Mouse (Mus musculus): ENCODE data around the gene Zc2hc1c. TPM values are rescaled to one million over a fixed set of nuclear protein-coding genes. Genes with fewer than 3 reads are reported as not detected.

Zc2hc1c gene
- polyA plus RNA-seq, 1 experiment from 2014 or later: 1.4 TPM

DNA sequence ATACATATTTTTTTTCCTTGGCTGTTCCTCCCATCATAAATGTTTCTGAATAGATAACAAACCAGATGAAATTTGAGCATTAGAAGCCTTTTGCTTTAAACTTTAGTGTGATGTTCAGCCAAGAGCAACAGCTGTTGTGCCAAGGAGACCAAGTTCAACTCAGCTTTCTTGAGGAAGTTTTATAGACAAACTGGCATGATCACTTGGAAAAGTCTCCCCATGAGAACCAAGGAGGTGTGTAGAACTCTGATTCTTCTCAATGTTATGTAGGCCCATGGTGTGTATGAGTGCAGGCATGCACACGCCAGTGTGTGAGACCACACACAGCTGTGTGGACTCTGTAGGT is 10.4 kb downstream of the Zc2hc1c start:
- Histone ChIP-seq H3K4me1 (no peaks in the 10 kb centered on the region), H3K36me3 (peaks cover 49% of the 10 kb centered on the region), H3K9ac (no peak overlapping the region), H3K27ac (no peak overlapping the region), H3K9me3 (replicated peaks) (no peaks in the 10 kb centered on the region), H3K4me2 (replicated peaks) (no peak overlapping the region), H3K4me3 (no peak overlapping the region), H3K27me3 (no peaks in the 10 kb centered on the region)
- no peak for ATAC-seq (ENCODE audit: low FRiP score)
- 85% methylated on average over 1 of the region's 1 CpGs for WGBS

DNA sequence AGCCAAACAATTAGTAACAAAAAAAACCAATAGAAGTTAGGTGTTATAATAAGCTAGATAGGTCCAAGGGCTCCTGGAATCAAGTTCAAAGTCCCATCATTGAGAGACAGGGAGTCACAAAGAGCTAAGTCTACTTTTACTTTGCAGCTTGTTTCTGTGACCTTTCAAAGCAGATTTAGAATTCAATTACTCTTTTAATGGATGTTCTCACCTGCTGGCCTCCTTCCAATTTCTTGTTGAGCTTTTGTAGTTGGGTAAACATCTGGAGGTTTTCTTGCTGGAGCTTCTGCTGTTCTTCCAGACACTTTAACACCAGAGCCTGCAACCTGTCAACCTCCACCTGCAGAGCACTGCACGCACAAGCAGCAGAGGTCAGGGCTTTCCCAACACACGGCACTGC is 14.9 kb downstream of the Zc2hc1c start:
- Histone ChIP-seq H3K27me3 (no peaks in the 10 kb centered on the region), H3K4me3 (no peak overlapping the region), H3K27ac (no peak overlapping the region), H3K9me3 (replicated peaks) (no peaks in the 10 kb centered on the region), H3K4me2 (replicated peaks) (no peak overlapping the region), H3K9ac (no peak overlapping the region), H3K36me3 (peaks cover 85% of the 10 kb centered on the region), H3K4me1 (no peaks in the 10 kb centered on the region)
- no peak for ATAC-seq (ENCODE audit: low FRiP score)
- 85% methylated on average over 2 of the region's 2 CpGs for WGBS

DNA sequence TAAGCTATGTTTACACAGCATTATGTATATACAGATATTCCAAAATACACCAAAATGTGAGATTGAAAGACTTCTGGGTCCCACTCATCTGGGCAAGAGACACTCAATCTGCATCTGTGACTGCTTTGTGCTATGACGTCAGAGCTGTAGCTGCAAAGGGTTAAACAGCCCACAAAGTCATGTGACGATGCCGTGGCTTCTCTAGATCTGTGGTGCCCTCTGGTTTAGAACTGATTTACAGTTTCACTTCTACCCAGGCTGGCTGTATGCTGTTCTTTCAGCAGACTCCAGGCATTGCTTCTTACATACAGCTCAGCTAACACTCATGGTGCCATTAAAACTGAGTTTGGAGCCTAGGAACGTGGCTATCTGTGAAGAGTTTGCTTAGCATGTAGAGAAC is 16.3 kb downstream of the Zc2hc1c start:
- WGBS: 82% methylated on average over 4 of the region's 4 CpGs
- H3K4me3 ChIP-seq: no peak overlapping the region
- ATAC-seq (ENCODE audit: low FRiP score): no peak
- H3K9me3 ChIP-seq (replicated peaks): no peaks in the 10 kb centered on the region
- H3K4me2 ChIP-seq (replicated peaks): no peak overlapping the region
- peaks cover 92% of the 10 kb centered on the region for H3K36me3 ChIP-seq
- no peak overlapping the region for H3K9ac ChIP-seq
- H3K27me3 ChIP-seq: no peaks in the 10 kb centered on the region
- no peak overlapping the region for H3K27ac ChIP-seq
- no peaks in the 10 kb centered on the region for H3K4me1 ChIP-seq

DNA sequence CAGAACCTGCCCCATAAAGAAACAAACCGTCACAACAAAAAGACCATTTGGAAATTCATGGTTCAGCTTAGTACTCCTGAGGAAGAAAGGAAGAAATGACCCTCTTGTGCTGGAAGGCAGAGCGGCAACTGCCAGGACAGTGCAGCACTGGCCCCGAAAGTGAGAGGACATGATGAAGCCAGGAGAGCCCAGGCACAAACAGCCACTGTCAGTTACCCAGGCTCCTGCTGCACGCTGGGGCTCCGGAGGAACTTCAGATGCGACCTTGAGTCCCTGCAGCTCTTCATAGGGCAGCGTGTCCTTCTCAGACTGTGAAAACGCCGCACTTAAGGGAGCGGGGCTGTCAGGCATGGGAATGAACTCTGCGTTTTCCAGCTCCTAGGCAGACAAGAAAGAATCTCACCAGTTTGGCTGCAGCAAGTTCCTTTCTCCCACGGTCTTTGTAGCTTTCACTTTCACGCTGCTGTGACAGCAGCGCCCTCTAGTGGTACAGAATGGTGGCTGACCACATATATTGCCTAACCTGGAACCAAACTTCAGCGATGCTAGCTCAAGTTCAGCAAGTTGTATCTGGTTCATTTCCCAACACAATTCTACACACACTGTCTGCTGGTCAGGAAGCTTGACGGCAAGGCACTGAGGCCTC is 17.0 kb downstream of the Zc2hc1c start:
- Histone ChIP-seq H3K27me3 (no peaks in the 10 kb centered on the region), H3K4me1 (no peaks in the 10 kb centered on the region), H3K9me3 (replicated peaks) (no peaks in the 10 kb centered on the region), H3K4me3 (no peak overlapping the region), H3K4me2 (replicated peaks) (no peak overlapping the region), H3K27ac (no peak overlapping the region), H3K36me3 (peaks cover 92% of the 10 kb centered on the region), H3K9ac (no peak overlapping the region)
- no peak; the same call in 1 of the 2 replicates for ATAC-seq (ENCODE audit: low FRiP score)
- WGBS: 52% methylated on average over 16 of the region's 16 CpGs

DNA sequence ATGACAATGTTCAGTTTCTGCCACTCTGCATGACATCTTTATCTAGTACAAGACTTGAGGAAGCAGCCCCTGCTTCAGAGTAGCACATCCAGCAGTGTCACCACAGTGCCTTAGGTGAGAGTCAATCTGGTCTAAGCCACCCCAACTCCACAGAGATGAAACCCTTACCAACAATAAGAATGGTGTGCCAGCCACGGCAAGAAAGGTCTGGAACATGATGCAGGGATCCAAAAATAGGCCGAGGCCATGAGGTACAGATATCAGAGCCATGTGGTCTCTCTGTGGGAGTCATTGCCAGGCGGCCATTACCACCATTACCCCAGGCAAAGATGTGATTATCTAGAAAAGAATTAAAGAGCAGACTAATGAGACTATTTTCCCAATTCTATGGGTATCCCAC is 20.3 kb downstream of the Zc2hc1c start:
- 76% methylated on average over 3 of the region's 3 CpGs for WGBS

DNA sequence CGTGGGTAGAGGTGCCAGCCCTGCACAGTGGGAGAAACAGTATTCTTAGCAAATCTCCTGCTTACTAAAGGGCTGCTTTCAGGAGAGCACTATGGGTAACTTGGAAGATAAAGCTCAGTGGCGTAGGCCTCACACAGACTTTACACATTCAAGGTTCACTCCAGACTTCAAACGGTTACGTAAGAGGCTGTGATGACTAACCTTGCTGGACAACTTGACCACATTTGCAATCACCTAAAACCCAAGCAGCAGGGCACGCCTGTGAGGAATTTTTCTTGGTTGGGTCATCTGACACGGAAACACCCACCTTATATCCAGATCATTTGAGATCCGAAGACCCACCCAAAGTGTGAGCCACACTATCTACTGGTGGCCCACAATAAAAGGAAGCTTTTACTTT is 41.8 kb downstream of the Zc2hc1c start:
- H3K36me3 ChIP-seq: peaks cover 74% of the 10 kb centered on the region
- H3K4me1 ChIP-seq: no peaks in the 10 kb centered on the region
- H3K27me3 ChIP-seq: no peaks in the 10 kb centered on the region
- H3K27ac ChIP-seq: no peak overlapping the region
- no peak for ATAC-seq (ENCODE audit: low FRiP score)
- no peak overlapping the region for H3K9ac ChIP-seq
- 94% methylated on average over 7 of the region's 7 CpGs for WGBS
- H3K4me3 ChIP-seq: no peak overlapping the region
- no peaks in the 10 kb centered on the region for H3K9me3 ChIP-seq (replicated peaks)
- no peak overlapping the region for H3K4me2 ChIP-seq (replicated peaks)

More for the DNA sequence above, 20.3 kb downstream of the Zc2hc1c start:
- H3K9ac ChIP-seq: no peak overlapping the region
- no peak for ATAC-seq (ENCODE audit: low FRiP score)
- no peaks in the 10 kb centered on the region for H3K9me3 ChIP-seq (replicated peaks)
- H3K27ac ChIP-seq: no peak overlapping the region
- H3K27me3 ChIP-seq: no peaks in the 10 kb centered on the region
- H3K4me3 ChIP-seq: no peak overlapping the region
- H3K4me2 ChIP-seq (replicated peaks): no peak overlapping the region
- H3K4me1 ChIP-seq: no peaks in the 10 kb centered on the region
- peaks cover 94% of the 10 kb centered on the region for H3K36me3 ChIP-seq

DNA sequence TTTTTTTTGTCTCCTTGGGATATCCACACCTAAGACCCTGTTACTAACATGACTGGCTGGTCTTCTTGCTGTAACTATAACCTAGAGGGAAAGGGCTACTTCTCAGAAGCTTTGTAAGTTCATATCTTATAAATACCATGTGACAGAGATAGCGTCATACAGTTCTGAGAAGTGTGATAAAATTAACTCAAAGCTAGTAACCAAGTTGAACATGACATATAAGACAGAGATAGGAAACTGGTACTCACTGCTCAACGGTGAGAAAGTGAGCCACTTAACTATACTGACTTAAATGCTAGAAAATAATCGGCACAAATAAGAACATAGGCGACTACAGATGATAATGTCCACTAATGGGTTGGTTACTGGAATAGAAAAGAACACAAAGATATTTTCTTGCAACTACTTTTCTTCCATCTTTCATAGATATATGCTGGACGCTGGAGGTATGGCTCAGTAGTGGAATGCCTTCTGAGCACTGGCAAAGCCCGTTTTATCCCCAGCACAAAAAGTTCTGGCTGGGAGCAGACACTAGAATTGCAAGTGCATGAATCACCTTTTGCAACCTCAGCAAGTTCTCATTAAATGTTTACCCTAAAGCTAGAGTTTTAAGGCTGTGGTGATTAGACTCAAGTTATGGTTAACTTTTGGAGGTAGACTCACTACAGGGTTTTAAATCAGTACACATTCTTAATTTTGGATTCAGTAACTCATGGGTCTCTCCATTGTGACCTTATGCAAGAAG is 49.3 kb downstream of the Zc2hc1c start:
- no peak for ATAC-seq (ENCODE audit: low FRiP score)
- H3K27me3 ChIP-seq: no peaks in the 10 kb centered on the region
- WGBS: 88% methylated on average over 6 of the region's 6 CpGs
- no peak overlapping the region for H3K9ac ChIP-seq
- H3K36me3 ChIP-seq: peaks cover 23% of the 10 kb centered on the region
- peaks cover 16% of the 10 kb centered on the region for H3K4me1 ChIP-seq
- H3K9me3 ChIP-seq (replicated peaks): no peaks in the 10 kb centered on the region
- peak overlapping the region; percentile 97; the same call in 1 of the 2 replicates for H3K4me3 ChIP-seq
- peak overlapping the region; percentile 68 for H3K4me2 ChIP-seq (replicated peaks)
- no peak overlapping the region for H3K27ac ChIP-seq

DNA sequence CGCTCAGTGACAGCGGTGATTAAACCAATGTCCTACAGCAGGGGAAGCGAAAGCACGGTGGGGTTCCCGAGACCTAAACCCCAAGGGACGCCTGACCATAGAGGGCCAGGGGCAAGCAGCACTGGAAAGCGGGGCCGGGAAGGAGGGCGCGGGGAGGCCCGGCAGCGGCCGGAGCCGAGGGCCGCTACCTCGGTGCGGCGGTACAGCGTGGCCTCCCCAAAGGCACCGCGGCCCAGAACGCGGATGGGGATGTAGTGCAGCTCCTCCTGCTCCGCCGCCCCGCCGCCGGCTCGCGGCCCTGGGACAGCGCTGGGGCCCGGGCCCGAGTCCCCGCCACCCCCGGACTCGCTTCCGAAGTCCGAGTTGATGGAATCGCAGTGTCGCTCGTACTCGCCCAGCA is 50.4 kb downstream of the Zc2hc1c start:
- Histone ChIP-seq H3K9ac (peak overlapping the region; percentile 94), H3K9me3 (replicated peaks) (no peaks in the 10 kb centered on the region), H3K36me3 (peaks cover 19% of the 10 kb centered on the region), H3K4me1 (peaks cover 16% of the 10 kb centered on the region), H3K27me3 (no peaks in the 10 kb centered on the region), H3K4me3 (peak overlapping the region; percentile 97), H3K27ac (peak overlapping the region; percentile 85), H3K4me2 (replicated peaks) (peak overlapping the region; percentile 68)
- WGBS: under 1% methylated on average over 42 of the region's 42 CpGs
- peak; percentile 82 for ATAC-seq (ENCODE audit: low FRiP score)

DNA sequence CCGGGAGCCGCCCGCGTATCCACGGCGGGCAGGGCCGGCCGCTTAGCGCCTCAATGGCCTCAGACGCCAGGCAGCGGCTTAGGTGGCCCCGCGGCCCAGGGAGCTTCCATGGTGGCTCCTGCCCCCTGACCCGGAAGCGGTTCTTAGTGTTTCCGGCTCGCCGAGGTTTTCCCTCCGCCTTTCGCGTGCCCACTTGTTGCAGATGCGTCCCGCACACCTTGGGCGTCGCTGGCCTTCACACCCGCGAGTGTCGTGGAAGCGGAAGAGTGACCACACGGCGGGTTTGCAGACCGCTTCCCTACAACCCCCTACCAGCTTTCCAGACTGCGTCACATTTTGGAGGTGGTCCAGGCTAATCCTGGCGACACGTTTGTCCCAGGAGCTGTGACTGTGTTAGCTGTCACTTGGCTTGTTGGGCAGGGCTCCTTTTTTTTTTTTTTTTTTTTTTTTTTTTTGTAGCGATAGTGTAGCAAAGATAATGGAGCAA is 50.9 kb downstream of the Zc2hc1c start, which contains the start of gene Nek9:
TSS of gene Nek9 (minus strand) at position 120 of the 487 bp plus-strand sequence.
- under 1% methylated on average over 31 of the region's 36 CpGs for WGBS
- peak; percentile 79 for ATAC-seq (ENCODE audit: low FRiP score)
- Histone ChIP-seq H3K9me3 (replicated peaks) (no peaks in the 10 kb centered on the region), H3K4me3 (peak within 1 kb of the TSS; percentile 97), H3K27ac (peak within 1 kb of the TSS; percentile 85), H3K4me2 (replicated peaks) (peak within 1 kb of the TSS; percentile 68), H3K9ac (peak within 1 kb of the TSS; percentile 94), H3K4me1 (peaks cover 16% of the 10 kb centered on the region), H3K36me3 (peaks cover 15% of the 10 kb centered on the region; the same call in 1 of the 2 replicates), H3K27me3 (no peaks in the 10 kb centered on the region)

DNA sequence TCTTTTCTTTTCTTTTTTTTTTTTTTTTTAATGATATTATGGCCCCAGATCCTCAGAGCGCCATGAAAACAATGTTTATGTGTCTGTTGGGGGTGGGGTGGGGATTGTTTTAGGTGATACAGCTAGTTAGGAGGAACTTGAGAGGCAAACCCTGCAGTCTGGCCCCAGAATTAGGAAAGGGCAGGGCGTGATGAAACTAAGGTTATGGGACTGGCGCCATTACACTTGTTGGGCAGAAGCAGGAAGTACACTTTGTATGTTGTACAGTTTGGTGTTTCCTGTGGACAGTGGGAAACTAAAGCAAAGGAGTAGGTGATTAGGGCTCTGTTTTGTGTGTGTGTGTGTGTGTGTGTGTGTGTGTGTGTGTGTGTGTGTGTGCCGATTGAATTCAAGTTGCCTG is 51.6 kb downstream of the Zc2hc1c start:
- Histone ChIP-seq H3K4me1 (peaks cover 16% of the 10 kb centered on the region), H3K4me2 (replicated peaks) (peak overlapping the region; percentile 68), H3K36me3 (peaks cover 12% of the 10 kb centered on the region; the same call in 1 of the 2 replicates), H3K4me3 (no peak overlapping the region; the same call in 1 of the 2 replicates), H3K9ac (no peak overlapping the region), H3K27ac (no peak overlapping the region), H3K27me3 (no peaks in the 10 kb centered on the region), H3K9me3 (replicated peaks) (no peaks in the 10 kb centered on the region)
- ATAC-seq (ENCODE audit: low FRiP score): no peak
- 46% methylated on average over 4 of the region's 4 CpGs for WGBS

DNA sequence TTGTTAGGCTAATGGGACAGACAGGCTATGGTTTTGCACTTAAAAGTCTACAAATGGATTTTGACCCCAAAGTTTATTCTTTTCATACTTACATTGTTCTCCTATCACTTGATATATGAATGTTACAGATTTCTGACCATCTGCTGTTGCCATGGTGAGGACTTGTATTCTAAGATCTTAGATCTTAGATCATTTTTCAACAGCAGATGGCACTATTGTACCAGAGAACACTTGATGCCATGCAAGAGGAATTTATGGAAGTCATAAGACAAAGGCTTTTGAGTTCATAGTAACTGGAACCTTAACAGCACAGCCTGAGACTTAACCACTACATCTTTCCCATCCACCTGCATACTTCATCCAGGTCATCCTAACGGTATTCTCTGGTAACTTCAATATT is 52.7 kb downstream of the Zc2hc1c start:
- peaks cover 16% of the 10 kb centered on the region for H3K4me1 ChIP-seq
- H3K27me3 ChIP-seq: no peaks in the 10 kb centered on the region
- H3K4me2 ChIP-seq (replicated peaks): no peak overlapping the region
- no peak for ATAC-seq (ENCODE audit: low FRiP score)
- peaks cover 16% of the 10 kb centered on the region; the same call in 1 of the 2 replicates for H3K36me3 ChIP-seq
- WGBS: 60% methylated on average over 1 of the region's 1 CpGs
- no peak overlapping the region for H3K9ac ChIP-seq
- no peak overlapping the region for H3K27ac ChIP-seq
- no peak overlapping the region for H3K4me3 ChIP-seq
- no peaks in the 10 kb centered on the region for H3K9me3 ChIP-seq (replicated peaks)

DNA sequence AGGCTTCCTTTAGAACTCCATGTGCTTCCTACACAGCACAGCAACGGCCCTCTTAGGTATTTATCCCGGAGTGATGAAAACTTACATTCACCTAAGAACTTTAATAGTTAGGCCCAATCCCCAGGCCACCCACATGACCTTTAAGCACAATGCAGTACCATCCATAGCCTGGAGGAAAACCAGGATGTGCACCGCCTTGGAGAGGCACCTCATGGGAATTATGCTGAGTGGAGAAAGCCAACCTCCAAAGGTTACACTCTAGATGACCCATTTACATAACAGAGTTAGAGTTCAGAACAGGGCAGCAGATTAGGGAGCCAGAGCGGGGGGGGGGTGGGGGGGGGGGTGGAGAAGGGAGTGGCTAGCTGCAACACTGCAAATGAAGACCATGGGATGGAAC is 53.9 kb downstream of the Zc2hc1c start:
- no peak for ATAC-seq (ENCODE audit: low FRiP score)
- 70% methylated on average over 4 of the region's 4 CpGs for WGBS
- Histone ChIP-seq H3K9ac (no peak overlapping the region), H3K27me3 (no peaks in the 10 kb centered on the region), H3K4me1 (peaks cover 16% of the 10 kb centered on the region), H3K36me3 (peaks cover 16% of the 10 kb centered on the region; the same call in 1 of the 2 replicates), H3K4me2 (replicated peaks) (no peak overlapping the region), H3K4me3 (no peak overlapping the region), H3K9me3 (replicated peaks) (no peaks in the 10 kb centered on the region), H3K27ac (no peak overlapping the region)
